Mouse (Mus musculus) R1 (cell line): ENCODE measurements around the gene Oas1c.
A peak's percentile ranks its signal among the peaks of the same experiment; 100 is the strongest.
"Not testable (repeated sequence)": the region's sequence is repeated elsewhere in the genome, so short reads cannot be mapped to it uniquely, and the experiment has no call there.

Experiments
- DNase-seq: peaks from one replicate; pipeline ENCODE4 v3.0.0-alpha.2; 2018; ENCODE audit warnings: low read depth, low spot score

Gene Oas1c

GRCm38 (mm10) chr5:120811951-120812819, at the start of gene Oas1c:
Gene Oas1c (minus strand): TSS chr5:120812514.
- peak; percentile 93 for DNase-seq

GRCm38 (mm10) chr5:120861121-120861520, 48.8 kb upstream of the Oas1c start, which contains the start of gene Oas1h:
Gene Oas1h (plus strand): TSS chr5:120861421.
- peak; percentile 49 for DNase-seq

- DNase-seq, result no peak
Observed at GRCm38 (mm10) chr5:120859241-120859640, 46.9 kb upstream of the Oas1c start.

GRCm38 (mm10) chr5:120849601-120850136, 37.4 kb upstream of the Oas1c start:
- peak; percentile 82 for DNase-seq

GRCm38 (mm10) chr5:120847067-120847466, 34.8 kb upstream of the Oas1c start, which contains the start of gene Oas1f:
Gene Oas1f (plus strand): TSS chr5:120847367.
- DNase-seq, result no peak

GRCm38 (mm10) chr5:120844713-120845112, 32.4 kb upstream of the Oas1c start:
- no peak for DNase-seq

GRCm38 (mm10) chr5:120836731-120837585, 24.6 kb upstream of the Oas1c start:
- DNase-seq, result peak; percentile 92

GRCm38 (mm10) chr5:120833335-120834280, 21.3 kb upstream of the Oas1c start:
- peak; percentile 69 for DNase-seq

GRCm38 (mm10) chr5:120831031-120831430, 18.7 kb upstream of the Oas1c start:
- DNase-seq, result no peak

- DNase-seq, result no peak
Observed at GRCm38 (mm10) chr5:120818999-120819398, 6.7 kb upstream of the Oas1c start.

GRCm38 (mm10) chr5:120815949-120816348, 3.6 kb upstream of the Oas1c start:
- peak; percentile 75 for DNase-seq

- no peak for DNase-seq
Observed at GRCm38 (mm10) chr5:120813023-120813422, 709 bp upstream of the Oas1c start.

GRCm38 (mm10) chr5:120809171-120809570, 3.1 kb downstream of the Oas1c start:
- no peak for DNase-seq

- DNase-seq, result peak; percentile 85
Observed at GRCm38 (mm10) chr5:120806458-120806857, 5.9 kb downstream of the Oas1c start.

GRCm38 (mm10) chr5:120803596-120803995, 8.7 kb downstream of the Oas1c start:
- no peak for DNase-seq

- not testable (repeated sequence) for DNase-seq
Observed at GRCm38 (mm10) chr5:120798943-120799342, 13.4 kb downstream of the Oas1c start.

- not testable (repeated sequence) for DNase-seq
Observed at GRCm38 (mm10) chr5:120798147-120798546, 14.2 kb downstream of the Oas1c start.

- DNase-seq, result not testable (repeated sequence)
Observed at GRCm38 (mm10) chr5:120795480-120796034, 16.8 kb downstream of the Oas1c start, which contains the start of gene Oas1e. Gene Oas1e (minus strand): TSS chr5:120795530.

- peak; percentile 73 for DNase-seq
Observed at GRCm38 (mm10) chr5:120793043-120793442, 19.3 kb downstream of the Oas1c start.

GRCm38 (mm10) chr5:120787042-120787441, 25.3 kb downstream of the Oas1c start:
- DNase-seq, result no peak
